Mouse (Mus musculus): Measurements from ENCODE around the gene Tyk2. TPM values are rescaled to one million over a fixed set of nuclear protein-coding genes. Genes with fewer than 3 reads are reported as not detected.

Gene Tyk2
- polyA plus RNA-seq, 1 experiment from 2014 or later = 13.9 TPM

- Histone ChIP-seq H3K9me3 (no peaks in the 10 kb centered on the region), H3K27me3 (no peaks in the 10 kb centered on the region), H3K9ac (no peak overlapping the region), H3K36me3 (peaks cover 71% of the 10 kb centered on the region), H3K4me1 (peaks cover 6% of the 10 kb centered on the region), H3K4me2 (replicated peaks) (no peak overlapping the region), H3K4me3 (no peak overlapping the region), H3K27ac (no peak overlapping the region)
- no peak for ATAC-seq (ENCODE audit: insufficient number of reproducible peaks, insufficient read depth, low FRiP score, low TSS enrichment)
- WGBS = 93% methylated on average over 3 of the region's 3 CpGs
Observed at GRCm38 (mm10) chr9:21075625-21076024, 55.4 kb downstream of the Tyk2 start.

DNA sequence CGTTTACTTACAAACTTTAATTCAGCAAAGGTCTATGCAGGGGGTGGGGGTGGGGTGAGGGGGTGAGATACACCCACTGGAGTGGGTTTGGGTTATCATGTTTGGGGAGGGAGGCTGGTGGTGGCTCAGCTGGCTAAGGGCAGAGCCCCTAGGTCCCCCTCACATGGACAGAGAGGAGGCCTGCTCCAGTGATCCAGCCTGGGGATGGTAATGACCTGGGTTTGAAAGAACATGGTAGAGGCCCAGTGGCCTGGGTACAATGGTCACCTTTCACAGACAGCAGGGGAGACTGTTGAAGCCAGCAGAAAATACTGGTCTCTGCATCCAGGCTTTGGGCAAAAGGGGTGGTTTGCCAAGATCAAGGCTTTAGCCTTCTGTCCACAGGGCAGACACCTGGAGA lies 56.9 kb downstream of the Tyk2 start:
- peaks cover 61% of the 10 kb centered on the region for H3K36me3 ChIP-seq
- no peaks in the 10 kb centered on the region for H3K27me3 ChIP-seq
- ATAC-seq (ENCODE audit: insufficient number of reproducible peaks, insufficient read depth, low FRiP score, low TSS enrichment) = no peak
- no peak overlapping the region for H3K4me3 ChIP-seq
- H3K27ac ChIP-seq = no peak overlapping the region
- H3K4me1 ChIP-seq = peaks cover 6% of the 10 kb centered on the region
- no peak overlapping the region for H3K9ac ChIP-seq
- H3K4me2 ChIP-seq (replicated peaks) = 0 out of 2 replicates have a peak overlapping the region, but pooled peaks have one; percentile 78
- H3K9me3 ChIP-seq = no peaks in the 10 kb centered on the region
- 79% methylated on average over 1 of the region's 1 CpGs for WGBS

GRCm38 (mm10) chr9:21073044-21073840 lies 57.8 kb downstream of the Tyk2 start, which contains the start of the genes Gm49373 and Fdx1l:
Gene Gm49373, minus strand, starts transcription at chr9:21073096.
Gene Fdx1l, minus strand, starts transcription at chr9:21073614.
- Histone ChIP-seq H3K36me3 (peaks cover 52% of the 10 kb centered on the region), H3K9me3 (no peaks in the 10 kb centered on the region), H3K9ac (peak within 1 kb of the TSS; percentile 77), H3K4me3 (peak within 1 kb of the TSS; percentile 89), H3K4me1 (peaks cover 6% of the 10 kb centered on the region), H3K4me2 (replicated peaks) (peak within 1 kb of the TSS; percentile 78), H3K27ac (peak within 1 kb of the TSS; percentile 18), H3K27me3 (no peaks in the 10 kb centered on the region)
- 3% methylated on average over 58 of the region's 58 CpGs for WGBS
- peak; percentile 81 for ATAC-seq (ENCODE audit: insufficient number of reproducible peaks, insufficient read depth, low FRiP score, low TSS enrichment)

DNA sequence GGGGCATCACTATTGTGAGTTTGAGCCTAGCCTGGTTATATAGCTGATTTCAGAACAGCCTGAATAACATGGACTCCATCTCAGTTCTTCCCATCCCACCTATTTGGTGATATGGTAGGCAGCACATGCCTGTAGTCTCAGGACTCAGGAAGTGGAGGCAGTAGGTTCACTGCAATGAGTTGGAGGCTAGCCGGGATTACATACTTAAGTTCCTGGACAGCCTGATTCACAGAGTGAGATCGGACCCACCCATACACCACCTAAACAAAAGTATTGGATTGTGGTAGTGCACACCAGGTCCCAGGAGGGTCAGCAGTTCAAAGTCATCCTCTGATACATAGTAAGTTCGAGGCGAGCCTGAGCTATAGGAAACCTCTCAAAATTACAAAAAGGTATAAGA lies 58.4 kb downstream of the Tyk2 start:
- no peak overlapping the region for H3K27ac ChIP-seq
- no peak for ATAC-seq (ENCODE audit: insufficient number of reproducible peaks, insufficient read depth, low FRiP score, low TSS enrichment)
- H3K4me1 ChIP-seq = peaks cover 6% of the 10 kb centered on the region
- peaks cover 50% of the 10 kb centered on the region for H3K36me3 ChIP-seq
- no peaks in the 10 kb centered on the region for H3K27me3 ChIP-seq
- H3K9me3 ChIP-seq = no peaks in the 10 kb centered on the region
- peak overlapping the region; percentile 89 for H3K4me3 ChIP-seq
- H3K4me2 ChIP-seq (replicated peaks) = peak overlapping the region; percentile 78
- 15% methylated on average over 4 of the region's 4 CpGs for WGBS
- peak overlapping the region; percentile 77 for H3K9ac ChIP-seq

DNA sequence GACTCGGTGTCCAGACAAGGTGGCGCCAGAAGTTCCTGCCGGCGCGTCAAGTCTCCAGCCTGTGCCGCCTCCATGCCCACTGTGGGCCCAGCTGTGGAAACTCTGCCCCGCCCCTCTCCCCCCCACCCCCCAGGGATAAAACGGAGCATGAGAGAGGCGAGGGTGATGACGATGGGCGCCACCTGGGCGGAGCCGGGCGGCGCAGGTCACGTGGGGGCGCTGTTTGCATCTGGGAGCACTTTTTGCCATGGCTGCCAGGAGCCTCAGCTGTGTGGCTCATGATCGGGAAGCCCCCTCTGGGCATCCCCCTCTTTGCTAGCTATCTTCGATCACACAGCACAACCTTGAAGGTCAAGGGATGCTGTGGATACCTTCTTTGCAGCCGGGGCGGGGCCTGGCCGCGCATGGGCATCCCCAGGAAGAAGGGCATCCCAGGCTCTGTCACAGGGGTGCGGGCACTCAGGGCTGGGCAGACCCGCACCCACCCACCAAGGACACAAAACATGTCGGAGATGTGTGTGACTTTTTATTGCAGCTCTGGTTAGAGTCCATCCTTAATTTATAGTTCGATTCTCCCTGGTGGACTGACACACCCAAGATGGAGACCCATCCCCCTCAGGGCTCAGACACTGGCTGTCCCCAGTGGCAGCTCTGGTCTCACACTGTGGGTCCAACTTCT lies 63.9 kb downstream of the Tyk2 start, which contains the start of gene Zglp1:
Zglp1 (minus strand) TSS at position 88 of the 679 bp plus-strand sequence.
- ATAC-seq (ENCODE audit: insufficient number of reproducible peaks, insufficient read depth, low FRiP score, low TSS enrichment) = no peak
- H3K27ac ChIP-seq = no peak within 1 kb of the TSS
- no peak within 1 kb of the TSS for H3K4me2 ChIP-seq (replicated peaks)
- no peaks in the 10 kb centered on the region for H3K9me3 ChIP-seq
- H3K4me1 ChIP-seq = peaks cover under 1% of the 10 kb centered on the region; the same call in 1 of the 2 replicates
- peaks cover 50% of the 10 kb centered on the region for H3K36me3 ChIP-seq
- H3K4me3 ChIP-seq = no peak within 1 kb of the TSS
- no peaks in the 10 kb centered on the region for H3K27me3 ChIP-seq
- H3K9ac ChIP-seq = no peak within 1 kb of the TSS
- 77% methylated on average over 27 of the region's 27 CpGs for WGBS

DNA sequence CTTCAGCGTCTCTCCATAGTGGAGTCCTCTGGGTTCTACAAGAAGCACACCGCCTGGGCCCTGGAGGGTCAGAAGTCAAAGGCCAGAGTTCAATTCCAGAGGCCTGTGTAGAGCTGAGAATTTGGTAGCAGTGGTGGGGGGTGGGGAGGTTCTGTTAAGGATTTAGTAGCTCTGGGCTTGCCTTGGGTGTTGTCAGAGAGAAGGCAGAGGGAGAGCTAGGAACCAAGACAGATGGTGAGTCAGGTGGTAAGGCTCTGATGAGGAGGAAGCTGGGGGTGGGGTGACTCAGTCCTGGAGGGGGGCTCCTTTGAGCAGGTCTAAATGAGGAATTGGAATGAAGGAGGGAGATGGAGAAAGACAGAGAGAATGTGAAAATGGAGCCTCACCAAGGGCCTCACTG lies 68.1 kb downstream of the Tyk2 start:
- 66% methylated on average over 2 of the region's 2 CpGs for WGBS
- Histone ChIP-seq H3K9me3 (no peaks in the 10 kb centered on the region), H3K4me2 (replicated peaks) (no peak overlapping the region), H3K9ac (no peak overlapping the region), H3K27ac (no peak overlapping the region), H3K36me3 (peaks cover 33% of the 10 kb centered on the region), H3K27me3 (no peaks in the 10 kb centered on the region), H3K4me3 (no peak overlapping the region), H3K4me1 (no peaks in the 10 kb centered on the region)
- ATAC-seq (ENCODE audit: insufficient number of reproducible peaks, insufficient read depth, low FRiP score, low TSS enrichment) = no peak

Small RNA genes lying within 50 kb of the gene (microRNA-seq; reads per million reads assigned to microRNA genes)
- gene Mir7082 = 1.3 reads per million

Other genes starting within 250 kb of the Tyk2 start
- gene Ppan, start 243.1 kb downstream of the Tyk2 start, polyA plus RNA-seq (2016; fragmentation: Nextera tagmentation; extraction: Ambion mirVana) = 75.0 and 79.3 TPM in 2 replicates
- gene Eif3g, start 232.6 kb downstream of the Tyk2 start, polyA plus RNA-seq (2016; fragmentation: Nextera tagmentation; extraction: Ambion mirVana) = 330 and 337 TPM in 2 replicates
- gene Dnmt1, start 171.4 kb downstream of the Tyk2 start, polyA plus RNA-seq (2016; fragmentation: Nextera tagmentation; extraction: Ambion mirVana) = 122 and 124 TPM in 2 replicates
- gene S1pr2, start 154.5 kb downstream of the Tyk2 start, polyA plus RNA-seq (2016; fragmentation: Nextera tagmentation; extraction: Ambion mirVana) = 48.7 and 53.0 TPM in 2 replicates
- gene Mrpl4, start 128.5 kb downstream of the Tyk2 start, polyA plus RNA-seq (2016; fragmentation: Nextera tagmentation; extraction: Ambion mirVana) = 128 TPM in 2 replicates
- 8.6 and 9.0 TPM in 2 replicates for gene Icam1, start 115.3 kb downstream of the Tyk2 start, polyA plus RNA-seq (2016; fragmentation: Nextera tagmentation; extraction: Ambion mirVana)
- gene Icam4, start 101.9 kb downstream of the Tyk2 start, polyA plus RNA-seq (2016; fragmentation: Nextera tagmentation; extraction: Ambion mirVana) = 1.6 and 2.5 TPM in 2 replicates
- gene Icam5, start 99.2 kb downstream of the Tyk2 start, polyA plus RNA-seq (2016; fragmentation: Nextera tagmentation; extraction: Ambion mirVana) = 0.14 and 0.23 TPM in 2 replicates
- gene Zglp1, start 64.2 kb downstream of the Tyk2 start, polyA plus RNA-seq (2016; fragmentation: Nextera tagmentation; extraction: Ambion mirVana) = 0.82 and 2.0 TPM in 2 replicates
- gene Gm49373, start 58.1 kb downstream of the Tyk2 start, polyA plus RNA-seq (2016; fragmentation: Nextera tagmentation; extraction: Ambion mirVana) = 1.3 and 1.5 TPM in 2 replicates
- gene Fdx1l, start 57.6 kb downstream of the Tyk2 start, polyA plus RNA-seq (2016; fragmentation: Nextera tagmentation; extraction: Ambion mirVana) = 54.8 and 59.3 TPM in 2 replicates
- gene Gm38431, start 39.2 kb downstream of the Tyk2 start, polyA plus RNA-seq (2016; fragmentation: Nextera tagmentation; extraction: Ambion mirVana) = 2.3 TPM in 2 replicates
- 61.5 and 64.3 TPM in 2 replicates for gene Raver1, start 39.2 kb downstream of the Tyk2 start, polyA plus RNA-seq (2016; fragmentation: Nextera tagmentation; extraction: Ambion mirVana)
- gene Cdc37, start 18.7 kb upstream of the Tyk2 start, polyA plus RNA-seq (2016; fragmentation: Nextera tagmentation; extraction: Ambion mirVana) = 335 and 342 TPM in 2 replicates
- gene Pde4a, start 34.5 kb upstream of the Tyk2 start, polyA plus RNA-seq (2016; fragmentation: Nextera tagmentation; extraction: Ambion mirVana) = 5.6 and 7.2 TPM in 2 replicates
- gene Keap1, start 108.1 kb upstream of the Tyk2 start, polyA plus RNA-seq (2016; fragmentation: Nextera tagmentation; extraction: Ambion mirVana) = 61.3 and 68.7 TPM in 2 replicates
- 0.42 and 0.64 TPM in 2 replicates for gene S1pr5, start 117.2 kb upstream of the Tyk2 start, polyA plus RNA-seq (2016; fragmentation: Nextera tagmentation; extraction: Ambion mirVana)
- gene Atg4d, start 134.1 kb upstream of the Tyk2 start, polyA plus RNA-seq (2016; fragmentation: Nextera tagmentation; extraction: Ambion mirVana) = 33.6 and 33.9 TPM in 2 replicates
- 16.8 and 17.9 TPM in 2 replicates for gene Kri1, start 156.7 kb upstream of the Tyk2 start, polyA plus RNA-seq (2016; fragmentation: Nextera tagmentation; extraction: Ambion mirVana)
- 51.7 and 52.5 TPM in 2 replicates for gene Cdkn2d, start 160.2 kb upstream of the Tyk2 start, polyA plus RNA-seq (2016; fragmentation: Nextera tagmentation; extraction: Ambion mirVana)
- gene Ap1m2, start 181.1 kb upstream of the Tyk2 start, polyA plus RNA-seq (2016; fragmentation: Nextera tagmentation; extraction: Ambion mirVana) = 15.8 and 18.2 TPM in 2 replicates
- 117 and 118 TPM in 2 replicates for gene Slc44a2, start 189.5 kb upstream of the Tyk2 start, polyA plus RNA-seq (2016; fragmentation: Nextera tagmentation; extraction: Ambion mirVana)
- 277 and 284 TPM in 2 replicates for gene Ilf3, start 236.6 kb upstream of the Tyk2 start, polyA plus RNA-seq (2016; fragmentation: Nextera tagmentation; extraction: Ambion mirVana)

All from embryonic facial prominence, embryonic 12.5 days (tissue).